Mouse (Mus musculus) heart, embryonic 10.5 days (tissue): ENCODE results near the gene Unc13b. TPM values are rescaled to one million over a fixed set of nuclear protein-coding genes. Genes with fewer than 3 reads are reported as not detected.

Source experiments
- DNase-seq: peaks from one replicate; pipeline ENCODE4 v3.0.0-alpha.2; 2017; ENCODE audit warnings: low spot score
- H3K27ac ChIP-seq: fragments of 300-500 bp; sonication (generic); 2 replicates; pipeline ENCODE4 v1.5.1; 2016; ENCODE audit warnings: mild to moderate bottlenecking
- H3K27me3 ChIP-seq: fragments of 300-500 bp; sonication (generic); 2 replicates; pipeline ENCODE4 v1.6.1; 2016; ENCODE audit warnings: mild to moderate bottlenecking; ENCODE audit not compliant: poor library complexity, insufficient read depth, severe bottlenecking
- H3K36me3 ChIP-seq: fragments of 300-500 bp; sonication (generic); 2 replicates; pipeline ENCODE4 v1.6.1; 2016; ENCODE audit warnings: mild to moderate bottlenecking, moderate library complexity
- H3K4me1 ChIP-seq: fragments of 300-500 bp; sonication (generic); 2 replicates; pipeline ENCODE4 v1.6.1; 2016; ENCODE audit warnings: mild to moderate bottlenecking
- H3K4me3 ChIP-seq: fragments of 300-500 bp; sonication (generic); 2 replicates; pipeline ENCODE4 v1.5.1; 2016; ENCODE audit warnings: mild to moderate bottlenecking, moderate library complexity
- H3K9me3 ChIP-seq: fragments of 300-500 bp; sonication (generic); 2 replicates; pipeline ENCODE4 v1.6.1; 2016; ENCODE audit warnings: mild to moderate bottlenecking, moderate library complexity
- WGBS: fragments of 180-500 bp; shearing (Covaris S2); methylation state at CpG from one replicate; pipeline ENCODE4 v1.1.7; 2016; 5-methylcytosine and 5-hydroxymethylcytosine counted together
- polyA plus RNA-seq: library from polyadenylated mRNA; unstranded; fragments of >200 nt; fragmentation: Nextera tagmentation; extraction: Ambion mirVana; gene quantifications from 2 replicates; pipeline ENCODE4 v1.2.1, GENCODE M21; 2016

Unc13b gene
- 7.1 and 8.5 TPM in 2 replicates for polyA plus RNA-seq

- Histone ChIP-seq H3K9me3 (no peaks in the 10 kb centered on the region), H3K4me1 (peaks cover 6% of the 10 kb centered on the region), H3K36me3 (no peaks in the 10 kb centered on the region), H3K27ac (peak within 1 kb of the TSS; percentile 93), H3K4me3 (peak within 1 kb of the TSS; percentile 77), H3K27me3 (peaks cover 16% of the 10 kb centered on the region; the same call in 1 of the 2 replicates)
- WGBS, result 1% methylated on average over 89 of the region's 90 CpGs
- peak; percentile 98 for DNase-seq
Measured at GRCm38 (mm10) chr4:43058753-43059654, at the start of gene Unc13b. Gene Unc13b, plus strand, starts transcription at chr4:43058953.

- 0 out of 2 replicates have a peak, but pooled peaks cover 10% of the 10 kb centered on the region for H3K36me3 ChIP-seq
- H3K27ac ChIP-seq, result peak within 1 kb of the TSS; percentile 89
- H3K9me3 ChIP-seq, result no peaks in the 10 kb centered on the region
- H3K27me3 ChIP-seq, result no peaks in the 10 kb centered on the region
- 2% methylated on average over 37 of the region's 37 CpGs for WGBS
- H3K4me1 ChIP-seq, result peaks cover 21% of the 10 kb centered on the region
- DNase-seq, result peak; percentile 96
- peak within 1 kb of the TSS; percentile 76 for H3K4me3 ChIP-seq
Measured at GRCm38 (mm10) chr4:43010161-43011038, 48.4 kb upstream of the Unc13b start, which contains the start of gene Fancg. Gene Fancg, minus strand, starts transcription at chr4:43010506.

- peaks cover 21% of the 10 kb centered on the region for H3K4me1 ChIP-seq
- H3K4me3 ChIP-seq, result no peak overlapping the region
- no peaks in the 10 kb centered on the region for H3K27me3 ChIP-seq
- peaks cover 8% of the 10 kb centered on the region; the same call in 1 of the 2 replicates for H3K36me3 ChIP-seq
- DNase-seq, result no peak
- H3K27ac ChIP-seq, result no peak overlapping the region
- WGBS, result 95% methylated on average over 1 of the region's 1 CpGs
- no peaks in the 10 kb centered on the region for H3K9me3 ChIP-seq
Measured at GRCm38 (mm10) chr4:43012091-43012490, 46.7 kb upstream of the Unc13b start.

- no peaks in the 10 kb centered on the region for H3K27me3 ChIP-seq
- 85% methylated on average over 4 of the region's 4 CpGs for WGBS
- no peaks in the 10 kb centered on the region for H3K4me1 ChIP-seq
- H3K4me3 ChIP-seq, result no peak overlapping the region
- H3K36me3 ChIP-seq, result peaks cover 64% of the 10 kb centered on the region
- H3K9me3 ChIP-seq, result no peaks in the 10 kb centered on the region
- DNase-seq, result no peak
- H3K27ac ChIP-seq, result no peak overlapping the region
Measured at GRCm38 (mm10) chr4:43018156-43018555, 40.6 kb upstream of the Unc13b start.

- 92% methylated on average over 10 of the region's 10 CpGs for WGBS
- peaks cover 75% of the 10 kb centered on the region for H3K36me3 ChIP-seq
- DNase-seq, result no peak
Measured at GRCm38 (mm10) chr4:43019176-43019575, 39.6 kb upstream of the Unc13b start.

GRCm38 (mm10) chr4:43019641-43020465 lies 38.9 kb upstream of the Unc13b start:
- no peak overlapping the region for H3K27ac ChIP-seq
- WGBS, result 81% methylated on average over 23 of the region's 23 CpGs
- no peak for DNase-seq
- H3K27me3 ChIP-seq, result no peaks in the 10 kb centered on the region
- peaks cover 7% of the 10 kb centered on the region for H3K4me1 ChIP-seq
- H3K4me3 ChIP-seq, result no peak overlapping the region
- peaks cover 81% of the 10 kb centered on the region for H3K36me3 ChIP-seq
- H3K9me3 ChIP-seq, result no peaks in the 10 kb centered on the region

More at GRCm38 (mm10) chr4:43019176-43019575, 39.6 kb upstream of the Unc13b start:
- Histone ChIP-seq H3K4me3 (no peak overlapping the region), H3K27me3 (no peaks in the 10 kb centered on the region), H3K27ac (no peak overlapping the region), H3K4me1 (0 out of 2 replicates have a peak, but pooled peaks cover under 1% of the 10 kb centered on the region), H3K9me3 (no peaks in the 10 kb centered on the region)

GRCm38 (mm10) chr4:43020876-43021275 lies 37.9 kb upstream of the Unc13b start:
- Histone ChIP-seq H3K4me1 (peaks cover 11% of the 10 kb centered on the region), H3K4me3 (no peak overlapping the region), H3K27me3 (no peaks in the 10 kb centered on the region), H3K27ac (no peak overlapping the region), H3K36me3 (peaks cover 81% of the 10 kb centered on the region), H3K9me3 (no peaks in the 10 kb centered on the region)
- 85% methylated on average over 16 of the region's 16 CpGs for WGBS
- DNase-seq, result no peak

- peaks cover 11% of the 10 kb centered on the region for H3K4me1 ChIP-seq
- no peaks in the 10 kb centered on the region for H3K27me3 ChIP-seq
- no peak for DNase-seq
- WGBS, result 72% methylated on average over 17 of the region's 17 CpGs
- no peaks in the 10 kb centered on the region for H3K9me3 ChIP-seq
- H3K27ac ChIP-seq, result no peak overlapping the region
- peaks cover 81% of the 10 kb centered on the region for H3K36me3 ChIP-seq
- H3K4me3 ChIP-seq, result no peak overlapping the region
Measured at GRCm38 (mm10) chr4:43021341-43021740, 37.4 kb upstream of the Unc13b start.

GRCm38 (mm10) chr4:43024673-43025072 lies 34.1 kb upstream of the Unc13b start:
- Histone ChIP-seq H3K27ac (peak overlapping the region; percentile 90), H3K9me3 (no peaks in the 10 kb centered on the region), H3K36me3 (peaks cover 84% of the 10 kb centered on the region), H3K4me1 (peaks cover 14% of the 10 kb centered on the region), H3K4me3 (peak overlapping the region; percentile 74), H3K27me3 (no peaks in the 10 kb centered on the region)
- 73% methylated on average over 14 of the region's 14 CpGs for WGBS
- DNase-seq, result no peak

- DNase-seq, result peak; percentile 96
- no peaks in the 10 kb centered on the region for H3K27me3 ChIP-seq
- peak within 1 kb of the TSS; percentile 74 for H3K4me3 ChIP-seq
- peaks cover 81% of the 10 kb centered on the region for H3K36me3 ChIP-seq
- H3K4me1 ChIP-seq, result peaks cover 20% of the 10 kb centered on the region
- H3K27ac ChIP-seq, result peak within 1 kb of the TSS; percentile 90
- WGBS, result 8% methylated on average over 42 of the region's 42 CpGs
- no peaks in the 10 kb centered on the region for H3K9me3 ChIP-seq
Measured at GRCm38 (mm10) chr4:43025084-43025960, 33.4 kb upstream of the Unc13b start, which contains the start of gene Pigo. Gene Pigo, minus strand, starts transcription at chr4:43025819.

GRCm38 (mm10) chr4:43029121-43029520 lies 29.6 kb upstream of the Unc13b start:
- Histone ChIP-seq H3K27ac (no peak overlapping the region), H3K27me3 (no peaks in the 10 kb centered on the region), H3K9me3 (no peaks in the 10 kb centered on the region), H3K4me3 (no peak overlapping the region), H3K36me3 (peaks cover 52% of the 10 kb centered on the region), H3K4me1 (peaks cover 31% of the 10 kb centered on the region)
- DNase-seq, result no peak
- 92% methylated on average over 7 of the region's 7 CpGs for WGBS
